Mouse (Mus musculus) adrenal gland, adult (tissue): Measurements from ENCODE around the gene Osbpl8.

Experiments used
- DNase-seq, 2 experiments: peaks; one replicate each; pipeline ENCODE4 v3.0.0; 2022 to 2023; ENCODE audit warnings: low spot score in 1 of 2; ENCODE audit not compliant: inconsistent age in 2 of 2

Osbpl8 gene

GRCm38 (mm10) chr10:111233476-111234130 lies 69.1 kb downstream of the Osbpl8 start:
- peak; percentile 56 to 84 for DNase-seq

GRCm38 (mm10) chr10:111234450-111235288 lies 70.1 kb downstream of the Osbpl8 start:
- peak; percentile 75 to 87 for DNase-seq

GRCm38 (mm10) chr10:111235289-111235570 lies 70.7 kb downstream of the Osbpl8 start:
- DNase-seq = peak; percentile 47 to 80

- peak in 1 of 2 experiments; percentile 60 for DNase-seq
Measured at GRCm38 (mm10) chr10:111237434-111237833, 72.9 kb downstream of the Osbpl8 start.

GRCm38 (mm10) chr10:111242677-111243076 lies 78.1 kb downstream of the Osbpl8 start:
- no peak for DNase-seq

- no peak for DNase-seq
Measured at GRCm38 (mm10) chr10:111247609-111248008, 83.1 kb downstream of the Osbpl8 start.

- DNase-seq = no peak
Measured at GRCm38 (mm10) chr10:111248177-111248576, 83.6 kb downstream of the Osbpl8 start.

GRCm38 (mm10) chr10:111250192-111250591 lies 85.6 kb downstream of the Osbpl8 start:
- DNase-seq = no peak

GRCm38 (mm10) chr10:111251666-111252065 lies 87.1 kb downstream of the Osbpl8 start:
- DNase-seq = no peak

GRCm38 (mm10) chr10:111255228-111255627 lies 90.7 kb downstream of the Osbpl8 start:
- DNase-seq = no peak

GRCm38 (mm10) chr10:111256156-111256555 lies 91.6 kb downstream of the Osbpl8 start:
- no peak for DNase-seq

GRCm38 (mm10) chr10:111257358-111257757 lies 92.8 kb downstream of the Osbpl8 start:
- no peak for DNase-seq

GRCm38 (mm10) chr10:111258256-111258655 lies 93.7 kb downstream of the Osbpl8 start:
- no peak for DNase-seq

GRCm38 (mm10) chr10:111271687-111272086 lies 107.1 kb downstream of the Osbpl8 start:
- no peak for DNase-seq

GRCm38 (mm10) chr10:111272905-111273304 lies 108.4 kb downstream of the Osbpl8 start:
- DNase-seq = no peak

- DNase-seq = no peak
Measured at GRCm38 (mm10) chr10:111273463-111274088, 109.0 kb downstream of the Osbpl8 start.

- no peak for DNase-seq
Measured at GRCm38 (mm10) chr10:111275822-111276221, 111.3 kb downstream of the Osbpl8 start.

- DNase-seq = peak in 1 of 2 experiments; percentile 37
Measured at GRCm38 (mm10) chr10:111297631-111298030, 133.1 kb downstream of the Osbpl8 start.

- peak; percentile 97 to 98 for DNase-seq
Measured at GRCm38 (mm10) chr10:111298140-111299098, 133.9 kb downstream of the Osbpl8 start, which contains the start of gene Bbs10. TSS of gene Bbs10 (plus strand) at chr10:111298679.

- DNase-seq = peak in 1 of 2 experiments; percentile 24
Measured at GRCm38 (mm10) chr10:111299591-111299990, 135.0 kb downstream of the Osbpl8 start.

GRCm38 (mm10) chr10:111301041-111301440 lies 136.5 kb downstream of the Osbpl8 start:
- DNase-seq = no peak
